ENCODE assay signal across 11 mouse cellular contexts in the genomic region with DNA sequence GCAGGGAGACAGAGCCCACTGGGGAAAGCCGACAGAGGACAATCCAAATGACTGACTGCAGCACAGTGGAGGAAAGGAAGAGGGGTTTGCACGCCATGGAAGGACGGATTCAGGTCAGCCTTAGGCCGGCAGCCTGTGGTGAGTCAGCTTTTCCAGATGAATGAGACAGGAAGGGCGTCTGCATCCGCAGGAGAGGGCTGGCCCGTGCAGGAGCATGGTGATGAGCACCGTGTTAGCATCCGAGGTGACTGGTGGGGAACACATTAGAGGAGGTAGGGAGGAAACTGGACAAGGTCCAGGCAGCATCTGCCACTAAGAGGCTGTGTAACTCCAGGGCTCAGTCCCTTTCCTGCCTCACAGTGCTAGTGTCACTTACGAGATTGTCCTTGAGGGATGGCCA. TPM values are rescaled to one million over a fixed set of nuclear protein-coding genes. Genes with fewer than 3 reads are reported as not detected.
A peak's percentile ranks its signal among the peaks of the same experiment; 100 is the strongest.
DNase-seq lines count a peak whose midpoint lies in the region; ATAC-seq and TF ChIP-seq lines count a peak whose summit lies in the region.
"Had no signal": no experiment of that assay in that cellular context is flagged by ENCODE, and none has a peak within 500 bp of the region (broad histone marks: within the 10 kb centered on the region; RNA-seq: fewer than 3 reads in every experiment).

No protein-coding gene starts in this region.

- H3K36me3 ChIP-seq in liver, postnatal 0 days (replicated peaks; ENCODE audit: insufficient read depth, low read length) = peaks cover 40% of the 10 kb centered on the region
- peaks cover 74% of the 10 kb centered on the region for H3K36me3 ChIP-seq in liver, embryonic 12.5 days
- peaks cover 2% of the 10 kb centered on the region for H3K36me3 ChIP-seq in kidney, adult 2 months (ENCODE audit: control insufficient read depth, insufficient read depth, low read length)
- peaks cover 57% of the 10 kb centered on the region for H3K36me3 ChIP-seq in forebrain, postnatal 0 days (ENCODE audit: insufficient read depth)

- DNase-seq in liver, postnatal 0 days = no peak
- DNase-seq in heart, adult 9 months (ENCODE audit: low spot score in 2 of 2) = peak; percentile 55 to 77
- DNase-seq in kidney, adult 2 months = peak; percentile 77
- peak; percentile 18 for DNase-seq in lung, postnatal 25 days (ENCODE audit: low spot score)
- DNase-seq in ovary, postnatal 10 days (ENCODE audit: low spot score) = no peak
- no peak for DNase-seq in left cerebral cortex, postnatal 14 days (ENCODE audit: low spot score in 2 of 2)
- no peak for DNase-seq in forebrain, postnatal 0 days
- DNase-seq: cerebellum, postnatal 10 days; layer of hippocampus, adult 9-11 months had no signal

- peak; percentile 24; the same call in 1 of the 2 replicates for ATAC-seq in liver, postnatal 0 days
- no peak for ATAC-seq in liver, embryonic 12.5 days
- ATAC-seq in forebrain, postnatal 0 days = no peak

- H3K27me3 ChIP-seq in liver, postnatal 0 days (ENCODE audit: insufficient read depth, low read length) = no peaks in the 10 kb centered on the region
- no peaks in the 10 kb centered on the region for H3K27me3 ChIP-seq in liver, embryonic 12.5 days (replicated peaks)
- H3K27me3 ChIP-seq in kidney, adult 2 months (replicated peaks; ENCODE audit: control insufficient read depth, insufficient read depth, low read length) = no peaks in the 10 kb centered on the region
- no peaks in the 10 kb centered on the region for H3K27me3 ChIP-seq in forebrain, postnatal 0 days (ENCODE audit: insufficient read depth, low read length)
- H3K27me3 ChIP-seq: liver, embryonic 15.5 days had no signal

- no peak for TF ChIP-seq POLR2A in kidney, adult 2 months (IDR thresholded peaks at IDR 0.05; ENCODE audit: low read depth, low read length)

- TF ChIP-seq CTCF in liver, postnatal 0 days (IDR thresholded peaks at IDR 0.05; ENCODE audit: low read depth) = no peak
- TF ChIP-seq CTCF in kidney, adult 2 months (conservative IDR thresholded peaks at IDR 0.05; ENCODE audit: insufficient read depth, insufficient read length, low read depth, low read length) = no peak
- no peak for TF ChIP-seq CTCF in forebrain, postnatal 0 days (IDR thresholded peaks at IDR 0.05; ENCODE audit: low read depth)

- no peak overlapping the region for H3K4me3 ChIP-seq in liver, postnatal 0 days (ENCODE audit: low read depth, low read length)
- no peak overlapping the region for H3K4me3 ChIP-seq in liver, embryonic 12.5 days
- H3K4me3 ChIP-seq in kidney, adult 2 months (ENCODE audit: insufficient read depth, low read depth, low read length) = no peak overlapping the region
- H3K4me3 ChIP-seq in forebrain, postnatal 0 days (ENCODE audit: low read depth, low read length) = no peak overlapping the region
- H3K4me3 ChIP-seq: liver, embryonic 15.5 days had no signal

- no peak overlapping the region for H3K4me2 ChIP-seq in liver, postnatal 0 days (ENCODE audit: low read depth, low read length)
- no peak overlapping the region for H3K4me2 ChIP-seq in liver, embryonic 12.5 days
- no peak overlapping the region for H3K4me2 ChIP-seq in forebrain, postnatal 0 days (ENCODE audit: low read depth)
- H3K4me2 ChIP-seq: liver, embryonic 15.5 days had no signal

- 75% methylated on average over 10 of the region's 10 CpGs for WGBS in liver, postnatal 0 days (ENCODE audit: insufficient replicate concordance)
- WGBS in liver, embryonic 12.5 days (ENCODE audit: insufficient replicate concordance) = 67% methylated on average over 10 of the region's 10 CpGs
- 69% methylated on average over 10 of the region's 10 CpGs for WGBS in kidney, adult 2 months
- WGBS in forebrain, postnatal 0 days = 85% methylated on average over 10 of the region's 10 CpGs

- H3K4me1 ChIP-seq in liver, postnatal 0 days (ENCODE audit: insufficient read depth) = peaks cover 17% of the 10 kb centered on the region
- peaks cover 55% of the 10 kb centered on the region for H3K4me1 ChIP-seq in liver, embryonic 12.5 days
- peaks cover 14% of the 10 kb centered on the region for H3K4me1 ChIP-seq in kidney, adult 2 months (ENCODE audit: control insufficient read depth, insufficient read depth, low read length)
- H3K4me1 ChIP-seq in forebrain, postnatal 0 days (ENCODE audit: insufficient read depth) = no peaks in the 10 kb centered on the region

- H3K9me3 ChIP-seq in liver, postnatal 0 days (ENCODE audit: low read length) = no peaks in the 10 kb centered on the region
- H3K9me3 ChIP-seq in liver, embryonic 12.5 days (replicated peaks) = no peaks in the 10 kb centered on the region
- H3K9me3 ChIP-seq in forebrain, postnatal 0 days (ENCODE audit: low read length) = no peaks in the 10 kb centered on the region
- H3K9me3 ChIP-seq: liver, embryonic 15.5 days had no signal

- H3K9ac ChIP-seq in liver, postnatal 0 days (replicated peaks) = no peak overlapping the region
- no peak overlapping the region for H3K9ac ChIP-seq in liver, embryonic 12.5 days
- H3K9ac ChIP-seq in forebrain, postnatal 0 days = no peak overlapping the region
- H3K9ac ChIP-seq: liver, embryonic 15.5 days had no signal

- intact Hi-C loops in left cerebral cortex, postnatal 14 days (cut with DNase I) = no loop called here

- TF ChIP-seq EP300 in liver, postnatal 0 days (IDR thresholded peaks at IDR 0.05; ENCODE audit: low read depth) = no peak

- no peak overlapping the region for H3K27ac ChIP-seq in liver, postnatal 0 days (ENCODE audit: low read depth)
- H3K27ac ChIP-seq in liver, embryonic 12.5 days = no peak overlapping the region
- peak overlapping the region; percentile 40; the same call in 1 of the 2 replicates for H3K27ac ChIP-seq in kidney, adult 2 months (ENCODE audit: insufficient read depth, low read depth, low read length)
- no peak overlapping the region for H3K27ac ChIP-seq in forebrain, postnatal 0 days (ENCODE audit: low read depth, low read length)
- H3K27ac ChIP-seq: liver, embryonic 15.5 days had no signal

RNA-seq across cellular contexts. Expression of a gene that starts 16.9 kb away (rescaled TPM):
- 9.2 and 9.8 TPM in 2 replicates for polyA plus RNA-seq in liver, postnatal 0 days (2015; fragmentation: Nextera tagmentation; extraction: Ambion mirVana)
- polyA plus RNA-seq in liver, embryonic 12.5 days (2016; fragmentation: Nextera tagmentation; extraction: Ambion mirVana) = 18.8 and 19.3 TPM in 2 replicates
- polyA plus RNA-seq in kidney, adult 2 months (2012; rRNA removed) = 22.2 and 22.8 TPM in 2 replicates
- 10 to 100 TPM; 51.1 to 52.3 TPM for total RNA-seq in left cerebral cortex, postnatal 14 days (2021)
- 40.8 and 47.6 TPM in 2 replicates for total RNA-seq in forebrain, postnatal 0 days (2014; rRNA removed)
- polyA plus RNA-seq in forebrain, postnatal 0 days (2015; fragmentation: Nextera tagmentation; extraction: Ambion mirVana) = 20.3 and 24.0 TPM in 2 replicates

RNA-seq across cellular contexts. Expression of a gene that starts 27.2 kb away (rescaled TPM):
- 4.1 and 4.5 TPM in 2 replicates for polyA plus RNA-seq in liver, postnatal 0 days (2015; fragmentation: Nextera tagmentation; extraction: Ambion mirVana)
- polyA plus RNA-seq in liver, embryonic 12.5 days (2016; fragmentation: Nextera tagmentation; extraction: Ambion mirVana) = 11.1 and 11.4 TPM in 2 replicates
- polyA plus RNA-seq in kidney, adult 2 months (2012; rRNA removed) = 21.1 and 23.9 TPM in 2 replicates
- 10 to 100 TPM; 73.0 to 74.2 TPM for total RNA-seq in left cerebral cortex, postnatal 14 days (2021)
- total RNA-seq in forebrain, postnatal 0 days (2014; rRNA removed) = 9.2 and 13.3 TPM in 2 replicates
- polyA plus RNA-seq in forebrain, postnatal 0 days (2015; fragmentation: Nextera tagmentation; extraction: Ambion mirVana) = 9.8 and 20.1 TPM in 2 replicates

Comparison
In these comparisons a context has a peak if more than half of its experiments do, and no peak if none do; other contexts are left out.
1. DNase-seq: peak in heart, adult 9 months (2 of 2), kidney, adult 2 months (single experiment) and lung, postnatal 25 days (single experiment); none in liver, postnatal 0 days (single experiment), ovary, postnatal 10 days (single experiment), left cerebral cortex, postnatal 14 days (0 of 2) and forebrain, postnatal 0 days (single experiment).